Comparison of ENCODE assay signal across 9 mouse cellular contexts in the genomic region with DNA sequence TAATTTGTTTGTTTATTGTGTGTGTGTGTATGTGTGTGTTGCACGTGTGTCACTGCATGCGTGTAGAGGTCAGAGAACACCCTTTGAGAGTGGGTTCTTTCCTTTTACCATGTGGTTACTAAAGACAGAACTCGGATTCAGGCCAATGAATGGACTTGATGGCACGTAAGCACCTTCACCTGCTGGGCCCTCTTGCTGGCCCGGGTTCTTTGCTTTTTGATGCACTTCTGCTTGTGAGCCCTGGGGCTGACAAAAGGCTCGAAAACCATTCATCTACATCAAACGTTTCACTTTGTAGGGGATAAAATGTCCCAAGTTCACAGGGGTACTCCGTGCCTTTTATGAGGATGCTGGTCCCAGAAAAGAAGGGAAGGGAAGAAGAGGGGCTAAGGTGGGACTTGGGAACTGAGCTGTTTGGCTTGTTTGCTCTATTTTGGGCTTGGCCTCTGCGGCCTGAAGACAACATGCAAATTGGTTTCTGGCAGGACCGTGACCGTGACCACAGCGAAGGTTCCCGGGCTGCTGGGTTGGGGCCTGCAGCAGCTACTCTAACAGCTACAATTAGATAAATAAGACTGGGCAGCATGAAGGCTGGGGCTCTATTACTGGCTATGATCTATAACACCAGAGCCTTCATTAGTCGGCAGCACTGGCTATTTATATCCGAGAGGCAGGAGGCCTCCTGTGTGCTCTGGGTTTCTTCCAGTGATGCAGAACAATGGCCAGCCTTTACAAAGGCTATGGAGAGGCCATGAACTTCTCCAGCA. TPM values are rescaled to one million over a fixed set of nuclear protein-coding genes. Genes with fewer than 3 reads are reported as not detected.
DNase-seq lines count a peak whose midpoint lies in the region; ATAC-seq and TF ChIP-seq lines count a peak whose summit lies in the region.
"Had no signal": no experiment of that assay in that cellular context is flagged by ENCODE, and none has a peak within 500 bp of the region (broad histone marks: within the 10 kb centered on the region; RNA-seq: fewer than 3 reads in every experiment).

No protein-coding gene starts in this region.

- no peak for ATAC-seq in lung, embryonic 14.5 days (ENCODE audit: insufficient read depth)
- ATAC-seq in heart, embryonic 16.5 days (replicated peaks; ENCODE audit: extremely low read depth, insufficient read depth, low FRiP score), result peak; percentile 63

- H3K9me3 ChIP-seq in lung, embryonic 14.5 days (ENCODE audit: low read depth, low read length), result no peaks in the 10 kb centered on the region
- H3K9me3 ChIP-seq in heart, embryonic 16.5 days (replicated peaks; ENCODE audit: control insufficient read depth, low read length), result no peaks in the 10 kb centered on the region

- H3K27me3 ChIP-seq in lung, embryonic 14.5 days (ENCODE audit: insufficient read depth, low read length), result no peaks in the 10 kb centered on the region
- H3K27me3 ChIP-seq in heart, embryonic 16.5 days (ENCODE audit: control insufficient read depth, insufficient read depth, low read length), result no peaks in the 10 kb centered on the region

- DNase-seq in cerebellum, adult 18-20 months, result peak; percentile 28 to 29
- DNase-seq in cerebellum, adult 11 months, result no peak
- no peak for DNase-seq in lung, embryonic 14.5 days
- DNase-seq in lung, postnatal 36 days, result no peak
- peak; percentile 63 for DNase-seq in retina, postnatal 1 day
- DNase-seq in lung, postnatal 4 days, result no peak
- no peak for DNase-seq in adrenal gland, postnatal 10 days

- no peak overlapping the region for H3K4me2 ChIP-seq in lung, embryonic 14.5 days
- H3K4me2 ChIP-seq in heart, embryonic 16.5 days (ENCODE audit: low read depth, low read length), result peak overlapping the region; percentile 22; the same call in 1 of the 2 replicates

- H3K9ac ChIP-seq in lung, embryonic 14.5 days, result no peak overlapping the region
- H3K9ac ChIP-seq in heart, embryonic 16.5 days (ENCODE audit: low read length), result peak overlapping the region; percentile 61

- H3K4me3 ChIP-seq in lung, embryonic 14.5 days (ENCODE audit: low read depth, low read length), result no peak overlapping the region
- H3K4me3 ChIP-seq in heart, embryonic 16.5 days (ENCODE audit: low read length), result no peak overlapping the region
- H3K4me3 ChIP-seq: megakaryocyte, embryonic 14.5 days had no signal

- peak overlapping the region; percentile 15; the same call in 1 of the 2 replicates for H3K27ac ChIP-seq in lung, embryonic 14.5 days (ENCODE audit: low read depth)
- peak overlapping the region; percentile 97 for H3K27ac ChIP-seq in heart, embryonic 16.5 days (ENCODE audit: low read length)

- no peaks in the 10 kb centered on the region; the same call in 1 of the 2 replicates for H3K4me1 ChIP-seq in lung, embryonic 14.5 days (ENCODE audit: insufficient read depth)
- H3K4me1 ChIP-seq in heart, embryonic 16.5 days (ENCODE audit: control insufficient read depth, insufficient read depth, low read length), result peaks cover 42% of the 10 kb centered on the region

- 65% methylated on average over 15 of the region's 15 CpGs for WGBS in lung, embryonic 14.5 days
- WGBS in heart, embryonic 16.5 days, result 52% methylated on average over 15 of the region's 15 CpGs

- no peak for TF ChIP-seq CTCF in lung, embryonic 14.5 days (IDR thresholded peaks at IDR 0.05; ENCODE audit: low read depth)

- H3K36me3 ChIP-seq in lung, embryonic 14.5 days (ENCODE audit: insufficient read depth), result peaks cover 8% of the 10 kb centered on the region; the same call in 1 of the 2 replicates
- H3K36me3 ChIP-seq in heart, embryonic 16.5 days (ENCODE audit: control insufficient read depth, insufficient read depth), result peaks cover 23% of the 10 kb centered on the region

RNA-seq across cellular contexts. Expression of gene Mpzl1, which starts 28.3 kb away (rescaled TPM):
- 208 and 220 TPM in 2 replicates for polyA plus RNA-seq in lung, embryonic 14.5 days (2014; fragmentation: Nextera tagmentation; extraction: Ambion mirVana)
- polyA plus RNA-seq in heart, embryonic 16.5 days (2015; fragmentation: Nextera tagmentation; extraction: Ambion mirVana), result 95.3 and 104 TPM in 2 replicates
- total RNA-seq in adrenal gland, postnatal 10 days (2021), result 10 to 100 TPM; 46.1 to 56.6 TPM

RNA-seq across cellular contexts. Expression of gene Rcsd1, which starts 46.9 kb away (rescaled TPM):
- polyA plus RNA-seq in lung, embryonic 14.5 days (2014; fragmentation: Nextera tagmentation; extraction: Ambion mirVana), result 22.9 and 25.2 TPM in 2 replicates
- polyA plus RNA-seq in heart, embryonic 16.5 days (2015; fragmentation: Nextera tagmentation; extraction: Ambion mirVana), result 99.3 and 111 TPM in 2 replicates
- total RNA-seq in adrenal gland, postnatal 10 days (2021), result 10 to 100 TPM; 27.8 to 32.6 TPM

Comparison
In these comparisons a context has a peak if more than half of its experiments do, and no peak if none do; other contexts are left out.
1. DNase-seq: peak in cerebellum, adult 18-20 months (2 of 2) and retina, postnatal 1 day (single experiment); none in cerebellum, adult 11 months (single experiment), lung, embryonic 14.5 days (single experiment), lung, postnatal 36 days (single experiment), lung, postnatal 4 days (0 of 2) and adrenal gland, postnatal 10 days (single experiment).